Comparison of ENCODE assay signal across 17 mouse cellular contexts in genomic region chr11:61981285-61981684, GRCm38 (mm10). TPM values are rescaled to one million over a fixed set of nuclear protein-coding genes. Genes with fewer than 3 reads are reported as not detected.
DNase-seq lines count a peak whose midpoint lies in the region; ATAC-seq and TF ChIP-seq lines count a peak whose summit lies in the region.
"Had no signal": no experiment of that assay in that cellular context is flagged by ENCODE, and none has a peak within 500 bp of the region (broad histone marks: within the 10 kb centered on the region; RNA-seq: fewer than 3 reads in every experiment).

No protein-coding gene starts in this region.

- H3K9me3 ChIP-seq in lung, embryonic 14.5 days (ENCODE audit: low read depth, low read length) = no peaks in the 10 kb centered on the region
- H3K9me3 ChIP-seq: kidney, embryonic 15.5 days; neural tube, embryonic 13.5 days had no signal

- H3K4me3 ChIP-seq in gastrocnemius, adult 2 months = no peak overlapping the region
- H3K4me3 ChIP-seq in lung, embryonic 14.5 days (ENCODE audit: low read depth, low read length) = no peak overlapping the region
- H3K4me3 ChIP-seq: erythroblast, embryonic 14.5 days; kidney, embryonic 15.5 days; neural tube, embryonic 13.5 days had no signal

- H3K4me1 ChIP-seq in lung, embryonic 14.5 days (ENCODE audit: insufficient read depth) = no peaks in the 10 kb centered on the region
- H3K4me1 ChIP-seq: kidney, embryonic 15.5 days had no signal

- DNase-seq in gastrocnemius, adult 2 months = no peak
- no peak for DNase-seq in gastrocnemius, postnatal 36 days
- no peak for DNase-seq in lung, embryonic 14.5 days
- DNase-seq in lung, postnatal 14 days = no peak
- DNase-seq in ZHBTc4 (ENCODE audit: low read depth, low spot score) = peak; percentile 73
- DNase-seq in splenic B cell, adult 2 months (ENCODE audit: low read depth, low spot score) = peak; percentile 12
- DNase-seq in yolk sac, embryonic 10.5 days (ENCODE audit: low spot score) = no peak
- no peak for DNase-seq in thymus, postnatal 25 days
- DNase-seq: cerebellum, postnatal 14 days; heart, postnatal 10 days; layer of hippocampus, adult 9-11 months; thymus, postnatal 4 days had no signal

- no peaks in the 10 kb centered on the region for H3K27me3 ChIP-seq in lung, embryonic 14.5 days (ENCODE audit: insufficient read depth, low read length)
- no peaks in the 10 kb centered on the region for H3K27me3 ChIP-seq in splenic B cell, adult 2 months (ENCODE audit: control insufficient read depth, insufficient read depth, low read length, poor library complexity, severe bottlenecking)
- H3K27me3 ChIP-seq: kidney, embryonic 15.5 days; neural tube, embryonic 13.5 days had no signal

- H3K9ac ChIP-seq in lung, embryonic 14.5 days = no peak overlapping the region
- H3K9ac ChIP-seq: kidney, embryonic 15.5 days; neural tube, embryonic 13.5 days had no signal

- no peak overlapping the region for H3K4me2 ChIP-seq in lung, embryonic 14.5 days
- H3K4me2 ChIP-seq: kidney, embryonic 15.5 days; neural tube, embryonic 13.5 days had no signal

- no peak overlapping the region for H3K27ac ChIP-seq in gastrocnemius, adult 2 months
- H3K27ac ChIP-seq in lung, embryonic 14.5 days (ENCODE audit: low read depth) = no peak overlapping the region
- H3K27ac ChIP-seq: kidney, embryonic 15.5 days; neural tube, embryonic 13.5 days had no signal

- peak; percentile 11; the same call in 1 of the 2 replicates for TF ChIP-seq CTCF in gastrocnemius, adult 2 months (IDR thresholded peaks at IDR 0.05)
- peak; percentile 32 for TF ChIP-seq CTCF in lung, embryonic 14.5 days (IDR thresholded peaks at IDR 0.05; ENCODE audit: low read depth)

- WGBS in lung, embryonic 14.5 days = 68% methylated on average over 2 of the region's 2 CpGs

- ATAC-seq in lung, embryonic 14.5 days (ENCODE audit: insufficient read depth) = no peak
- ATAC-seq: forebrain, embryonic 16.5 days; hindbrain, embryonic 16.5 days had no signal

- no peaks in the 10 kb centered on the region for H3K36me3 ChIP-seq in lung, embryonic 14.5 days (ENCODE audit: insufficient read depth)
- H3K36me3 ChIP-seq in splenic B cell, adult 2 months (ENCODE audit: control insufficient read depth, insufficient read depth, low read length, poor library complexity, severe bottlenecking) = no peaks in the 10 kb centered on the region
- H3K36me3 ChIP-seq: kidney, embryonic 15.5 days; neural tube, embryonic 13.5 days had no signal

- intact Hi-C loops in gastrocnemius, adult 2 months (cut with DNase I) = no loop called here
- intact Hi-C loops in gastrocnemius, postnatal 36 days (cut with DNase I) = no loop called here

RNA-seq across cellular contexts. Expression of gene Specc1, which starts 24.7 kb away (rescaled TPM):
- 1 to 10 TPM; 1.5 to 2.3 TPM for total RNA-seq in gastrocnemius, adult 2 months (2021)
- total RNA-seq in gastrocnemius, postnatal 36 days (2021) = 1 to 10 TPM; 1.9 to 2.3 TPM
- 13.0 and 13.4 TPM in 2 replicates for polyA plus RNA-seq in lung, embryonic 14.5 days (2014; fragmentation: Nextera tagmentation; extraction: Ambion mirVana)

RNA-seq across cellular contexts. Expression of gene Akap10, which starts 51.2 kb away (rescaled TPM):
- 10 to 100 TPM in 1 of 2 experiments, 1 to 10 TPM in 1; 9.9 to 11.3 TPM for total RNA-seq in gastrocnemius, adult 2 months (2021)
- total RNA-seq in gastrocnemius, postnatal 36 days (2021) = 1 to 10 TPM; 8.1 to 9.0 TPM
- polyA plus RNA-seq in lung, embryonic 14.5 days (2014; fragmentation: Nextera tagmentation; extraction: Ambion mirVana) = 19.0 and 20.4 TPM in 2 replicates

Comparison
In these comparisons a context has a peak if more than half of its experiments do, and no peak if none do; other contexts are left out.
1. DNase-seq: peak in ZHBTc4 (single experiment) and splenic B cell, adult 2 months (single experiment); none in gastrocnemius, adult 2 months (single experiment), gastrocnemius, postnatal 36 days (0 of 2), lung, embryonic 14.5 days (single experiment), lung, postnatal 14 days (single experiment), yolk sac, embryonic 10.5 days (single experiment) and thymus, postnatal 25 days (single experiment).